Mouse (Mus musculus): ENCODE results near the gene Pdzk1ip1. TPM values are rescaled to one million over a fixed set of nuclear protein-coding genes. Genes with fewer than 3 reads are reported as not detected.

Gene Pdzk1ip1
- 733 and 856 TPM in 2 replicates for total RNA-seq (2015; ENCODE audit: low replicate concordance)
- total RNA-seq (2017; ENCODE audit: low replicate concordance): 400 and 437 TPM in 2 replicates

DNA sequence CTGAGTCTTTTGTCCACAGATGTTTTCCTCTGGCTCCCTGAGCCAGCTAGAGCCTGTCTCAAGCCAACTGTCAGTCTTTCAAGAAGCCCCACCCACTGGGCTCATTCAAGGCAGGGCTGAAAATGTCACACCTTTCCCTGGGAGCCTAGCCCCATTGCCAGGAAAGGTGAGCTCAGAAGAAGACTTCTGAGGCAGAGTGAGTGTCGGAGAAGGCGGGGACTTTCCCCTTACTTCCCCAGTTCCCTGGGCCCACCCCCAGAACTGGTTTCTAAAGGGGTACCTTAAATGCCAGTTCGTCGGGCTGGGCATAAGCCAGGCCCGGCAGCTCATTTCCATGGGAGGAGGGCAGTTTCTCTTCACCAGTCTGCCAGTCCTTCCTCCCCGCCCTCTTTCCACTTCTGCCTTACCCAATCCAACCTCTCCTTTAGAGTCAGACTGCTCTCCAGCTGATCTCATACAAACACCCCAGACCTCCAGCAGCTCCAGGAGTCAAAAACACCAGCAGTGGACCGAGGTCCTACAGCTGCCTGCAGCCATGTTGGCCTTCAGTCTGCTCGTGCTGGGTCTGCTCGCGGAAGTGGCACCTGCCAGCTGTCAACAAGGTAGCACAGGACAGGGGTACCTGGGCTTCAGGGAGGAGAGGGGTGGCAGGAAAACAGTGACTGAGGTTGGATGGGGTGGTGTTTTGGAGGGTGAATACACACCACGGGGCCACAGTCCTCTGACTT, at the start of gene Pdzk1ip1:
Pdzk1ip1 (plus strand) TSS at position 98 of the 728 bp plus-strand sequence.
- peak; percentile 86 for ATAC-seq (replicated peaks; ENCODE audit: low FRiP score, poor library complexity, severe bottlenecking)

DNA sequence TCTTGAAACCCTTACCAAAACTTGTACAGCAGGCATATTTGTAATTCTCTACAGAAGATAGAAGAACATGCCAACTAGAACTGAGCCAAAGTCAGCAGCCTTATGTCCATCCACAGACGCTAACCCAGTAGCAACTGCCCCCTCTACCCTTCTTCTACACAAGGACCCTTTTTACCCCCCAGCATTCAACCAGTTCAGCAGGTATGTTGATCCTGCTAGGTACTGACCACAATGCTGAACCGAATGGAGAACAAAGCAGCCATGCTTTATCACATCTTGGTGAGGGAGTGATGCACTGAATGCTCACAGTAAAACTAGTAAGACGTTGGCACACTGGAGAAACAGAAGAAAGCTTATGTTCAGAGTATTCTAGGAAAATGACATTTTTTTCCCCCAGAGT, 42.9 kb upstream of the Pdzk1ip1 start:
- ATAC-seq (replicated peaks; ENCODE audit: low FRiP score, poor library complexity, severe bottlenecking): no peak

GRCm38 (mm10) chr4:115047750-115048149, 40.8 kb upstream of the Pdzk1ip1 start:
- peak; percentile 86 for ATAC-seq (replicated peaks; ENCODE audit: low FRiP score, poor library complexity, severe bottlenecking)

- ATAC-seq (replicated peaks; ENCODE audit: low FRiP score, poor library complexity, severe bottlenecking): peak; percentile 78
Observed at GRCm38 (mm10) chr4:115048190-115048589, 40.3 kb upstream of the Pdzk1ip1 start.

DNA sequence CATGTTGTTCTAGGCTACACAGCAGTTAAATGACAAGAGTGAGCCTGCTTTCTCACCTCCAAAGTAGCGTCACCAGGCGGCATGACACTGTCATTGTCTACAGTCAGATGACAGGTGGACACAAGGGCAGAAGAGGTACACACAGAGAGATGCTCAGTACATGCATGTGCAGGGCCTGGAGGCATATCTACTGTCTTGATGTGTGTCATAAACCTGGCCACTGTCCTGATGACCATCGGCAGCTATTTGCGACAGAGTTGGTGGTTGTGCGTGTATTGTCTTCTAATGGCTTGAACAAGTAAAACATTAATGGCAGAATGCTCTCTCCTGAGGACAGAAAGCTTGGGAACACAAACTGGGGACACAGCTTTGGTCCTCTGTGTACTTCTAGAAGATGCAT, 37.3 kb upstream of the Pdzk1ip1 start:
- ATAC-seq (replicated peaks; ENCODE audit: low FRiP score, poor library complexity, severe bottlenecking): no peak

GRCm38 (mm10) chr4:115052343-115053005, 36.0 kb upstream of the Pdzk1ip1 start:
- peak; percentile 31; the same call in 1 of the 2 replicates for ATAC-seq (replicated peaks; ENCODE audit: low FRiP score, poor library complexity, severe bottlenecking)

- no peak for ATAC-seq (replicated peaks; ENCODE audit: low FRiP score, poor library complexity, severe bottlenecking)
Observed at GRCm38 (mm10) chr4:115055044-115055443, 33.5 kb upstream of the Pdzk1ip1 start.

GRCm38 (mm10) chr4:115055691-115056090, 32.8 kb upstream of the Pdzk1ip1 start:
- no peak for ATAC-seq (replicated peaks; ENCODE audit: low FRiP score, poor library complexity, severe bottlenecking)

GRCm38 (mm10) chr4:115056371-115056920, 32.1 kb upstream of the Pdzk1ip1 start, which contains the start of gene Tal1:
Gene Tal1, plus strand, starts transcription at chr4:115056426.
- ATAC-seq (replicated peaks; ENCODE audit: low FRiP score, poor library complexity, severe bottlenecking): peak; percentile 52

DNA sequence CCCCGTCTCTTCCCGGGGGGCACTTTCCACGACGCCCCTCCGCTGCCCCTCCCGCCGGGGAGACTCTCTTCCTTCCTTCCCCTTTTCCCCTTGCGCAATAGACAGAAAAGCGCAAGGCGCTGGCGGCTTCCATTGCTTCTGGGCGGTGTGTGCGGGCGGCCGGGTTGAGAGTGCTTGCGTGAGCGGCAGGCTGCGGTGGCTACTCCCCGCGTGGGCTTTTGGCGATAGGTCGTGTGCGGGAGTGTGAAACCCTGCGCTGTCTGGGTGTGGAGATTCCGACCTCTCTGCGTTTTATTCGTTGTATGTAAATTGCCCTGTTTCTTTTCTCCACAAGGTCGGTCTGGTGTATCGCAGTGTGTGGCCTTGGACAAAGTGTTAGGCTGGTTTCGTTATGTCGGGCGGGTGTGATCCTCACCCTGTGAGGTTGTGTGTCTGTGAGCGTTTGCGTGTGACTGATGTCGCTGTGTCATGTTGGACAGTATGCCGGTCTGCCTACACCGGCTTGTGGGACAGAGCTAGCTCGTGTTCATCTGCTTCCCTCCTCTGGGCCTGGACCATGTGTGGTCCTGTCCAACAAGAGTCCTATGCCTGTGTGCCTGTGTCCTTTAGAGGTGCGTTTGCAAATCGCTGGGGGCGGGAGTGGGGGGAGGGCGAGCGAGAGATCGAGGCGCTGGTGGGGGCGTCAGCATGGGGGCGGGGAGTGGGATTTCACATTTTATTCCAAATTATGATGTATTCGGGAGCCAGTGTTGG, 31.4 kb upstream of the Pdzk1ip1 start:
- peak; percentile 31 for ATAC-seq (replicated peaks; ENCODE audit: low FRiP score, poor library complexity, severe bottlenecking)

DNA sequence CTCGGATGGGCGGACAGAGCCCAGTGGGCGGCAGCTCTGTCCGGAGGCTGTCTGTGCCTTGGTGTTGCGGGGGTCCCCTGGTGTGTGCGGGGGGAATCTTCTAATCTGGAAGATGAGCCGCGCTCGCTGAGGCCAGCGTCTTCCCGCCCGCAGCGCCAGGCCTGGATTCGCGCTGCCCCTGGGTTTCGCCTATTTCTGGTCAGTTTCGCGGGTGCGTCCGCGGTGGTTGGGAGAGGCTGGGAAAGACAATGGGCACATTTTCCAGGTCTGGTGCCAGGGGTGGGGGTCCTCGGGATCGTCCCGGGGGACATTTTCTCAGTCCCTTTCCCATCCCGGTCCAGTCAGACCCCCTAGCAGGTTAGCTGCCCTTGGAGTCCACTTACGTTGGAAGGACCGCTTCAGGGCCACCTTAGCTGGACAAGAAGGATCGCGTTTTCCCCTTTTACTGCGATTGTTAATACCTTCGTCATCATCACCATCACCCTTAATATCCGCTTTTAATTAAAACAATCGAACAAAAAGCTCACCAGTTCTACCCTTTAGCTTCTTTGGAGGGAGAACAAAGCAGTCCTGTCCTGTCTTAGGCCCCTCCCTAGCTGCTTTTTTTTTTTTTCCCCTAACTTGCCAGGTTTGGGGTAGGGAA, 30.7 kb upstream of the Pdzk1ip1 start:
- no peak for ATAC-seq (replicated peaks; ENCODE audit: low FRiP score, poor library complexity, severe bottlenecking)

- no peak for ATAC-seq (replicated peaks; ENCODE audit: low FRiP score, poor library complexity, severe bottlenecking)
Observed at GRCm38 (mm10) chr4:115058317-115058761, 30.2 kb upstream of the Pdzk1ip1 start.

GRCm38 (mm10) chr4:115058871-115059590, 29.5 kb upstream of the Pdzk1ip1 start:
- ATAC-seq (replicated peaks; ENCODE audit: low FRiP score, poor library complexity, severe bottlenecking): peak; percentile 39

DNA sequence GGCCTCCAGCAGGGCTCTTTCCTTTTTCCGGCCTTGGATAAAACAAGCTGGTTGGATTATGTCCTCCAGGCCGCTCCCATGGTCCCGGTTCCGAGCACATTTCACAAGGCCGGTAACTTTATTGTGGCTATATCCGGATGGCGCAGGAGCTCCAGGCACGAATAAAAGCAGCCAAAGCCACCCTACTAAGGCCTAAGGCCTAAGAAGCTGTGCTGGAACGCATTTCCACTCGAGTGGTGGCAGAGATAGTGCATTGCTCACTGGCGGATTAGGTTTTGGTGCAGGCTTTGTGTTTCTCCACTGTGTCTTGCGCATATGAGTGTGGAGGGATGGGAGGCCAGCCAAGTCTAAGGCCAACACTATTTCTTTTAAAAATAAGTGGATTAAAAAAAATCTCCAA, 28.6 kb upstream of the Pdzk1ip1 start:
- no peak for ATAC-seq (replicated peaks; ENCODE audit: low FRiP score, poor library complexity, severe bottlenecking)

GRCm38 (mm10) chr4:115060753-115061152, 27.8 kb upstream of the Pdzk1ip1 start:
- ATAC-seq (replicated peaks; ENCODE audit: low FRiP score, poor library complexity, severe bottlenecking): no peak

GRCm38 (mm10) chr4:115062540-115062874, 26.0 kb upstream of the Pdzk1ip1 start:
- no peak for ATAC-seq (replicated peaks; ENCODE audit: low FRiP score, poor library complexity, severe bottlenecking)

- ATAC-seq (replicated peaks; ENCODE audit: low FRiP score, poor library complexity, severe bottlenecking): no peak
Observed at GRCm38 (mm10) chr4:115062875-115063517, 25.5 kb upstream of the Pdzk1ip1 start.

- ATAC-seq (replicated peaks; ENCODE audit: low FRiP score, poor library complexity, severe bottlenecking): no peak
Observed at GRCm38 (mm10) chr4:115063518-115064239, 24.8 kb upstream of the Pdzk1ip1 start.
